Mouse (Mus musculus) embryo, embryonic 10 days (tissue): Measurements from ENCODE around the gene Clk2.
A peak's percentile ranks its signal among the peaks of the same experiment; 100 is the strongest.

Source experiments
- DNase-seq: peaks from one replicate; pipeline ENCODE4 v3.0.0-alpha.2; 2015; ENCODE audit warnings: low spot score

Clk2 gene

DNA sequence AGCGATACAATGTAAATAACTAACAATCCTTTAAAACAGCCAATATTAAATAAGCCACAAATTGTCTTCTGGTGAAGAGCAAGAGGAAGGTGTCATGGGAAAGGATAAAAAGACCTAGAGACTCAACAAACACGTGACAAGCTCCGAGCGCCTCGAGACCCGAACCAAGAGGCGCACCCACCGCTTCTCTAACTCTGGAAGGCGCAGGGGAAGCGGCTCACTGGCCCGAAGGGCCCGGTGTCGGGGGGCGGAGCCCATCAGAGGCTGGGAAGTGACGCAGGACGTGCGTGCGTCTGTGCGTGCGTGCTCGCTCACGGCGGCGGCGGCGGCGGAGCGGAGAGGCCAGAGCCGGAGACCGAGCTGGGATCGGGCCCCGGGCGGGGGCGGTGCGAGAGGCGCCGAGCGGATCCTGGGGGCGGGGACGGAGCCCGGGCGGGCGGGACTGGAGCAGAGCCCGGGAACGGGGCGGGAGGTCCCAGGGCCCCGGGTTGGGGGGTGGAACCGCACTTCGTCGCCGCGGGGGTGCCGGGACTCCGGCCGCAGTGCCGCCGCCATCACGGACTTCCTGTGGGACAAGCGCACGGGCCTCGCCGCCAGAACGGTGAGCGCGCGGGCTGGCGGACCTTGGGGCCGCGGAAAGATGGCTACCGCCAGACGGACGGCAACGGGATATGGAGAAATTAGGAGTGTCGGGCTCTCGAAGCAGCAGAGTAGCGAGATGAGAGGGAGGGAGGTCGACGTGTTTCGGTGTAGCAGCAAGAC, at the start of gene Clk2:
Gene Clk2 (plus strand): TSS at position 290 of the 762 bp plus-strand sequence.
- DNase-seq: peak; percentile 97

DNA sequence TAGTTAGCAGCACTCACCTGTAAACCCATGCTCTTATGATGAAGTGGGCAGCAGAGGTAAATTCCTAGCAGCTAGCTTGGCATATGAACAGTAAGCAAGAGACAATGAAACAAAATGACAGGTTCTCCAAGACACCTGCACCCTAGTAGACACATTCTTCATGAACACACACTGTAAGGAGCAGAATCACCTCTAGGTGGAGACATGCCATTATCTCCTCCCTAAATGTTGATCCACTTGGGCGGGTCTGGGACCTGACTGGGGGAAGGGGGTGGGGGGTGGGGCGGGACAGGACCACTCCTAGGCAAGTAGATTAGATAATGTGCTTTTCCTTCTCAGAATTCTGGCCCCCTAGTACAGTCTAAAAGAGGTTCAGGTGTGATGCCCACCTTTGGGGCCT, 49.1 kb upstream of the Clk2 start:
- peak; percentile 60 for DNase-seq

DNA sequence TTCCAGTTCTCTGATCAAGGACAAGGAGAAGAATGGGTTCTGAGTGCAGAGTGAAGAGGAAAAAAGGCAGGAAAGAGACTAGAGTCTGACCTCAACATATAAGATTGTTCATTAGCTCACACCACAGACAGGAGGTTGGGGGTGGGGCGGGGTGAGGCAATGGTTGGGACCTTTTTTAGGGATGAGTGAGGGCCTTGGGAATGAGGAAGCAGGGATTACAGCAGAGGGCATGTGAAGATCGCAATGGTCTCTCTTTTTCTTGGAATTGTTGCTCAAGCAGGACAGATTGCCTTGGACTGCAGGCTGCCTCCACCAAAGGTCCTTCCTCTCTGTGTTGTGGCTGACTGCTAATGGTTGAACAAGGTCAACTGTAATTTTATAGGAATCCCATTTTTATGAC, 41.3 kb upstream of the Clk2 start:
- DNase-seq: no peak

DNA sequence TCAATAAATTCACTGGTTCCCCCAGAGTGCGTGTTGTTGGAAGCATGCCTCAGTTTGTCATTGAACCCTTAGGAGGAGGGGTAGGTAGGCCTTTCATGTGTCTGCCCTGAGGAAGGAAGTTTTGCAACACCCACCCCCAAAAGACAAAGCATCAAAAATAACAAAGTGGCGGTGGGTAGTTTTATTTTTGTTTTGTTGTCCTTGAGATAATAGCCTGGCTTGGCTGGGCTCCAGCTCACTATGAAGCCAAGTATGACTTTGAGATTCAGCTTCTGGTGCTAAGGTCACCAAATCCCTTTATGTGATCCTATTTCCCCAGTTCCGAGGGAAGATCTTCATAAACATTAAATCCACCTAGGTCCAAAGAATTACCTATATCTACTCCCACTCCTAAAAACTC, 40.4 kb upstream of the Clk2 start:
- DNase-seq: no peak

DNA sequence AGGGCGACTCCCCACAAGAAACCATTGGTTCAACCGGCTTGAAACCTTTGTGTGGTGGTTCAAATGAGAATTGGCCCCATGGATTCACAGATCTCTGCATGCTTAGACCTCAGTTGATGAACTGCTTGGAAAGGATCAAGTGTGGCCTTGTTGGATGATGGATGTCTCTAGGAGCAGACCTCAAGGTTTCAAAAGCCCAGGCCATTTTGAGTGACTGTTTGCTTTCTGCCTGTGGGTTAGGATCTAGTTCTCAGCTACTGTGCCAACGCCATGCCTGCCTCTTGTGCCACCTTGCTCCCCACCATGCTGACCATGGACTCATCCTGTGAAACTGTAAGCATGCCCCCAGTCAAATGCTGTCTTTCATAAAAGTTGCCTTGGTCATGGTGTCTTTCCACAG, 38.6 kb upstream of the Clk2 start:
- no peak for DNase-seq

DNA sequence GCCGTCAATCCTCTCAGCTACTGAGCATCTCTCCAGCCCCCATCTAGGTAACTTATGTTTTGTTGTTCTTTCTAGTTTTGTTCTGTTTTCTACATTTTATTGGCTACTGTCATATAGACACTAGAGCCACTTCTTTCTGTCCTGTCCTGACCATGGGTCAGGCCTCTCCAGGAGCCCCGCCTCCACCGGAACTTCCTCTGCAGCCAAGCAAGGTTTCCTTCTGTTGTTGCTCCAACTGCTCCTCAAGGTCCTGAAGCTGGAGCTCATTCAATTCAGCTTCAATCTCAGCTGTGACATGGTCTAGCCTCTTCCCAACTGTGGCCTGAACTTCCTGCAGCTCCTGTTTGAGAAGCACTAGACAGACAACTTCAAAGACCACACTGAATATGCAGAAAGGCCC, 34.7 kb upstream of the Clk2 start:
- no peak for DNase-seq

DNA sequence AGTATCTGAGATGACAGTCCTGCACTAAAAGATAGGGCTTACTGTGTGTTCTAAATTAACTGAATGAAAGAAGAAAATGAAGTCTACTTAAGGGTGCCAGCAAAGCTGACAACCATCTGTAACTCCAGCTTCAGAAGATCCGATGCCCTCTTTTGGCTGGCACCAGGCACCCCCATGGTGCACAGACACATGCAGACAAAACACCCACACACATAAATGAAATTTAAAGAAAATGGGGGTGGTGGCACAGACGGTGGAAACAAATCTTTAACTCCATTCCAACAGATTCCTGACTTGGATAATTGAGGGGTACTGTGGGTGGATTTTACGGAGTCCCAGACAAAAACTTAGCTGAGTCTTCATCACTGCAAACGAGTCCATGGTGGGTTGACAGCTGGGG, 32.8 kb upstream of the Clk2 start:
- DNase-seq: no peak

DNA sequence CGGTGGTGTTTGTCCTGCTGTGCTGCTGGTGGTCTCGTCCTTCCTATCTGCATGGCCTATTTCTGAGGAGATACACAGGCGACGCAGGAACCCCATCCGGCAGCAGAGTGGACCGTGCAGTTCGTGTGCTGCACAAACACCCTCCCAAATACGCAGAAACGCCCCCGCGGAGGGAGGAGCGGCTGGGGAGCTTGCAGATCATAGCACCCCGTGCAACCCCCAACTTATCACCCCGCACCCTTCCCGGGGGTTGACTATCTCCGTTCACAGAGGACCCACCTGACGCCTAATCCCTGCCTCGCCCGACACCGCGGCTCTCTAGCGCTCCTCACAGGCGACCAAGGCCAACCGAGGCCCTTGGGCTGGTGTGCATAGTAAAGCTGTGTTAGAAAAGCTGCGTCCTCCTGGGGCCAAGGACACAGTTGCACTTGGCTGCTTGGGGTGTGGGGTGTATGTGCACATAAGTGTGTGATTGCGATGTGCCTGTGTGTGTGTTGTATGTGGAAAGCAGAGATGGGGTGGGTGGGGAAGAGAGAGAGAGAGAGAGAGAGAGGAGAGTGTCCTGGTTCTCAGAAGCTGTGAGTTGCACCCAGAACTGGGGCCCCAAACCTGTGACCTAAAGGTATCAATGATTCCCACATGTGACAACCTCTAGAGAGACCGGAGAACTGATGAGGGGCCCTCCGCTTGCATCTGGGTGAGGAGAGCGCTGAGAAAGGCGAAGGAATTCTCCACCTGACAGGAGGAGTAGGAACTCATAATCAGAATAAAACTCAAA, 32.1 kb upstream of the Clk2 start:
- peak; percentile 60 for DNase-seq

DNA sequence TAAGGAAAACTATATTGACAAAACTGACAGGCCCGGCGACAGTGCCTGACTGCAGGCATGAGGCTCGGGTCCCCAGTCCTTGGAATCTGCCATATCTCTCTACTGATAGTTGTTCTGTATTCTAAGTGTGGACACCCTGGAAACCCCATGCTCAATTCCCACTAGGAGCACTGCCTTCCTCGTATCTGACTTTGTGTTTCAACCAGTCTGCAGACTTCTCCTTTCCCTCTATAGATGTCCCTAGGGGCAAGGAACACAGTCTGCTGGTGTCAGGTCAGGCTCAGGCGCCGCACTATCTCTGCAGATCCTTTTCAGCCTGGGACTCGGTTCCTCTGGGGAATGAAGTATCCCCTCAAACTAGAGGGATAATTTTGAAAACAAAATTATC, 31.5 kb upstream of the Clk2 start:
- no peak for DNase-seq

DNA sequence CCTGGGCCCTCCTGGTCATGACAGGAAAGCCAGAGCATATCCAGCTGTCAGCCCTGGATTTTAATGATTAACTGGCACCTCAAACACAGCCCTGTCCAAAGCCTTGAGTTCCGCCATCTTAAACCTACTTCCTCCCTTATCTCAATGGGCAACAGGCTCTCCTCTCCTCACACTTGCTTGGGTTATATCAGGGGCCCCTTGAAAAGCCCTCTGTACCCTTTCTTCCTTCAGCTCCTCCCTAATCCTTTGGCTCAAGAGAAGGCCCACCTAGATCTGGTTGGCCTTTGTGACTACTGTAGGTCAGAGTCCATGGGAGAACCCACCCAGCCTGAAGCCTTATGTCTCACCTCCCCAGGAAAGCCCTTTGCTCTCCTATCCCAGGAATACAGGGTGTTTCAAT, 30.8 kb upstream of the Clk2 start:
- no peak for DNase-seq

DNA sequence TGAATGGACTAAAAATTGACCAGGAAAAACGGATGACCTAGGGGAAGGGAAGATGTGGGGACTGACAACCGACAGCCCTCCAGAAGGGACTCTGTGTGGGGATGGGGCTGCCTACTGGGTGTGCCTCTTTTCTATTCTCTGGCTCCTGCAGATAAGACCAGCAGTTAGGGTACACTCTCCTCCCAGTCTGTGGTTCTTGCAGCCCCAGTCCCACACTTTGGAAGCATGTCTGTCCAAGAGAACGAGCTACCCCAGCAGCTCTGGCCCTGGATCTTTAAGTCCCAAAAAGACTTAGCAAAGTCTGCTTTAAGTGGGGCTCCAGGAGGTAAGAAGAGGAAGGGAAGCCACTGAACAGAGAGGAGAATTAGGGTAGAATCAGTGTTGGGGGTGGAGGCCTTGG, 28.6 kb upstream of the Clk2 start, which contains the start of gene Pklr:
Gene Pklr (plus strand): TSS at position 185 of the 400 bp plus-strand sequence.
- no peak for DNase-seq

DNA sequence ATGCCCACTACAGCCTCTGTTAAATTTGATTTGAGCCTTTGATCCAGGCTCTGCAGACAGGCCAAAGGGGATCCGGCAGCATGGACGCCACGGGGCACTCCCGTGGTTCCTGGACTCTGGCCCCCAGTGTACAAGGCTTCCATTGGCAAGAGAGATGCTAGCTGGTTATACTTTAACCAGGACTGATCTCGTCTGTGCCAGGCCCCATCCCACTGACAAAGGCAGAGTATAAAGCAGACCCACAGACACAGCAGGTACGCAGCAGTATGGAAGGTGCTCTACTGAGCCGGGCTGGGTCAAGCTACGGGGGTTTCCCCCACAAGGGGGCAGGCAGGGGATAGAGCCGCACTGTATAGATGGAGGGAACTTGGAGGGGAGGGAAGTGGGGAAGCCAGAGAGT, 28.2 kb upstream of the Clk2 start:
- no peak for DNase-seq

DNA sequence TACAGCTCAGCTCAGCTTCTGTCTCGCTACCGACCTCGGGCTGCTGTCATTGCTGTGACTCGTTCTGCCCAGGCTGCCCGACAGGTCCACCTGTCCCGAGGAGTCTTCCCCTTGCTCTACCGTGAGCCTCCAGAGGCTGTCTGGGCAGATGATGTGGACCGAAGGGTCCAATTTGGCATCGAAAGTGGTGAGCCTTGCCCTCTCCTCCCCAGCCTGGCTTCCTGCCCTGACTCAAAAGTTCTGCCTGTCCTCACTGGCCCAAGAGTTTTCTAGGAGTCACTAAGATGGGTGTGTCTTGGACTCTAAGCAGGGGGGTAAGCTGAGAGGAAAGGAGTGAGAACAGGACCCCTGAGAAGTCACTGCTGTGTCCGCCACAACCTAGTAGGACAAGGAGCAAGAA, 19.8 kb upstream of the Clk2 start:
- DNase-seq: no peak

DNA sequence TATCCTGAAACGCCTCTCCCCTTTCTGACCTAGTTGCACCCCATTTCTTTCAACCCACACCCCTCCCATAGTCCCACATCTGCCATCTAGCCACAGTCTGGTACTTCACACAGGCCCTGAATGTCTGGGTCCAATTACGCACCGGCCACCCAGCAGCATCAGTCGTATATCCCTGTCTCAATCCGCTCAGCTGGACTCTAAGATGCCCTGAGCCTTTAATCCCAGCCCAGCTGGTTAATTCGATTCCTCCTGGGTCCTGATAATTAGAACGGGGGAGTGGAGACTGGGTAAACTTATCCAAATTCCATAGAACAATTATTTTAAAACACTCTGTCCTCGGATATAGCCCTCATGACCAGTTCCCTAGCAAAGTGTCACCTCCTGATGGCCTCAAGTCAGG, 19.0 kb upstream of the Clk2 start:
- no peak for DNase-seq

DNA sequence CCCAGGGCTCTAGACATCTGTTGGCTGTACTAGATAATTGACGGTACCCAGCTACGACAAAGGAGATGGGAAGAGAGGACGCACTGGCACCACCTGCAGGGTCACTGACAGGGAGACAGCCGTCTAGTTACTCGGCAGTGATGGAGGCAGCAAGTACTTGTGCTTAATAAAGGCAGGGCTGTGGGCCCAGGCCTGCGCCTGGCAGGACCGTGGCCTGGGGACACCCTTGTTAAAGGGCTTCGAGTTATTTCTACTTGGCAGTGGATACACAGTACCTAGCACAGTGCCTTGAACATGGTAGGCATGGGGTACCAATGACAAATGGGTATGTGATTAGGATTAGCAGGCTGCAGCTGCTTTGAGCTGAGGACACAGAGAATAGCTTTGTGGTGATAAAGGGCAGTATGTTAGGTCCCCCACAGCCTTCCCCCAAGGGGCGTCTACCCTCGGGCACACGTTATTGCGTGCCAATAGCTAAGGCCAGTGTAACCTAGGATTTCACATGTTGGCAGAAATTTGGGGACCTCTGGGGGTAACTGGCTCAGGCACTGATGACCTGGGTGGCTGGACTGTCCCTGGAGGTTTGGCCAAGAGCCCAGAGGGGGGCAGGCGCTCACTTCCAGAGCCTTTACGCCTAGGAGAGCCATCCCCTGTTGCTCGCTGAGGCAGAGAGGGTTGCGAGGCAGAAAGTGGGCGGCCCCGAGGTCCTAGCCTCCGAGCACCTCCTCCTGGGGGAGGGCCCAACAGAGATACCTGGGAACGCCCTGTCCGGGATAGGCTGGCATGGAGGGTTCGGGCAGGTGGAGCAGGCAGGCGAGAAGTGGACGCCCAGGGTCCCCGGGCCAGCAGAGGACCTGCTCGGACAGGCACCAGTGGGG, 17.3 kb upstream of the Clk2 start:
- peak; percentile 40 for DNase-seq

DNA sequence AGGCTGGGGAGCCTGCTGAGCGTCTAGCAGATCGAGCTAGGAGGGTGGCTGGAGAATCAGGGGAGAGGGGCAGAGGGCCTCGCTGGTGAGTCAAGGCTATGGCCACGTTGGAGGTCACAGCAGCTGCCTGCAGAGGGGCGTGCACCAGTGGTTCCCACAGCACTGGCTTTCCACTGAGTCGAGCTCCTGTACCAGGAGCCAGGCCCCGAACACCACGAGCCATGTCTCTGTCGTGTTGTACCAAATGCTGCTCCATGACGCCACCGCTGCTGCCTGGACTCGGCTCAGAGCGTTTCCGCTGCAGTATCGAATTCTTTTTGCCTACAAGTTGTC, 16.6 kb upstream of the Clk2 start:
- DNase-seq: peak; percentile 21

DNA sequence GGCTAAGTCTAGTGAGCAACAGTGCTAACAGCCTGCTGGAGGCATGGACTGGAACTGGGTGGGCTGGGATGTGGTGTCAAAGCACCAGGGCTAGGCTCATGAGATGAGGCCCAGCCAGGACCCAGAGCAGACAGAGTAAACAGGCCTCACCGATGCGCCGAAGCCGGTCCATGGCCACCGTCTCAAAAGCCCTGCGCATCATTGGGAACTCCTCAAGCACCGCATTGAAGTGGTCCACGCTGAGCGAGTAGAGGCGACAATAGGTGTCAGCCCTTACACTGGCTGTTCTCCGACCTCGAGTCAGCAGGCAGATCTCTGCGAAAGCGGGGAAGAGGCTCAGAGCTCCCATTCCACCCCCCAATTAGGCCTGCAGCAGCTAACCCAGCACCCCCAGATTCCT, 16.0 kb upstream of the Clk2 start:
- DNase-seq: no peak

DNA sequence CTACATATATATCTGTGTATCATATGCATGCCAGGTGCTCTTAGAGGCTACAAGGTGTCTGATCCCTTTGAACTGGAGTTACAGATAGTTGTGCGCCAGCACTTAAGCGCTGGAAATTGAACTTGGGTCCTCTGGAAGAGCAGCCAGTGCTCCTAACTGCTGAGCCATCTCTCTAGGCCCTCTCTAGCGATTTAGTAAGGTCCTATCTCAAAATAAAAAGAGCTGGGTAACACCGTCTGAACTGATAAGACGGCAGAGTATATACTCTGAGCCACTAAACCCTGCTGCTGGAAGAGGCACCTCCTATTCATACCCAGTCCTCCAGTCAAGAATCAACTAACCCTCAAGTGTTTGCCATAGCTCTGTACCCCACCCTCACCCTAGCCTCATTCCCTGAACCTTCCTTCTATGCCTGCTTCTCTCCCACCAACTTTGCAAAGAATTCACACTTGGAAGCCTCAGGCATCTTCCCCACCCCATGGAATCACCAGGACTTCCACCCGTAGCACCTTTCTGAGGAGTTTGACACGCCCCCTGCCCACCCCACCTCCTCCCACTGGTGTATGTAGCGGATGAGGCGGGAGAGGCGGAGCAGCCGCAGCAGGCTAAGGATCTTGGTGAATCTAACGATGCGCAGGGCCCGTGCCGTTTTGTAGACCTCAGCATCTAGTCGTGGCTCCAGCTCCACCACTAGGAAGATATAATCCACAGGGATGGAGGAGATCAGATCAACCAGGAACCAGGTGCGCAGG, 12.3 kb upstream of the Clk2 start:
- no peak for DNase-seq

DNA sequence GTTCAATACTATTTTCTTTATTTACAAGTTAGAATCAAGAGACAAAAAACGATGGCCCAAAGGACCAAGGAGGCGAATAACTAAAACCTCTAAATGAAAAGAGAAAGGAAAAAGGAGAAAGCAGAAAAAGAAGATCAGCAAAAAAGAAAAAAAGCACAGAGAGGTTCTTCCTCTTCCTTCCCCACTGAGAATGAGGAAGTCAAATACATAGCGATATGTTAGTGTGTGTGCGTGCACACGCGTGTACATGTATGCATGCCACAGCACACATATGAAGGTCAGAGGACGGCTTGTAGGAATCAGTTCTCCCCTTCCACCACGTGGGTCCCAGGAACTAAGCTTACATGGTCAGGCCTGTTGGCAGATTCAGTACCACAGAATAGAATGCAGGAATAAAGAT, 7.6 kb upstream of the Clk2 start:
- DNase-seq: no peak

DNA sequence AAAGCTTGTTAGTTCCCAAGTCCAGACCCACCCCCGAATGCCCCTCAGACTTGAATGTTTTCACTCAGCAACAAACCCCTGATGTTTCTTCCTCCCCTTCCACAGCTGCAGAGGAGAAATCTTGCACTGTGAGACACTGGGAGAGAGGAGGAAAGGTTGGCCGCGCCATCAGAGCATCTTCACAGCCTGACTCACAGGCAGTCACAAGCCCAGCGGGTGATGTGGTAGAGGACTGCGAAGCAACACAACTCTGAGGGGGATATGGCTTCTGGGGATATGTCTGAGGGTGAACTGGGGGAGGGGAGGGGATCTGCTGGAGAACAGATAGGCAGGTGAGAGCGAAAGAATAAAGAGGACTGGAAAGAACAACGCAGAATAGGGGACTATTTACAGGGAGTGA, 5.9 kb upstream of the Clk2 start:
- no peak for DNase-seq

DNA sequence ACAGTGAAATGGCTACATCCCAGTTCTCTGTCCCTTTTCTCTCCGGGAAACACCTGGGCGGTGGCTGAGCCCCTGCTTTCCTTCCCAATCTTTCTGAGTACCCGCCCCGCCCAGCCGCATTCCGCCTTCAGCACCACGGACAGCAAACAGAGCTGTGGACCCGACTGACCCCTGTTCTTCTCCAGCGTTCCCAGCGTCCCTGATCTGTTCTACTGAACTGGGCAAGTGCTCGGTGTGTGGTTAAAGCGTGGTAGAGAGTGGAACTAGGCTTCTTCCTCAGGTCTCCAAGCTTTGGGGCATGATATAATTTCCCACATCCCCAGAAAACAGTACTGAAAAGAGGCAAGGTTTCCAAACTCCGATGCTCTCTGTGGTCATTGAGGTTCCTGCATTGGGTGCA, 5.4 kb upstream of the Clk2 start:
- DNase-seq: peak; percentile 81
